Mouse (Mus musculus) ES-E14 (cell line): ENCODE measurements around the gene Il18. TPM values are rescaled to one million over a fixed set of nuclear protein-coding genes. Genes with fewer than 3 reads are reported as not detected.
A peak's percentile ranks its signal among the peaks of the same experiment; 100 is the strongest.

Source experiments
- DNase-seq: peaks from one replicate; pipeline ENCODE4 v3.0.0-alpha.2; 2013; ENCODE audit warnings: low read depth, low spot score
- H3K27ac ChIP-seq: 2 replicates; pipeline ENCODE4 v1.5.1; 2012; ENCODE audit warnings: low read depth, mild to moderate bottlenecking, low read length, moderate library complexity, mixed read lengths; ENCODE audit not compliant: poor library complexity, insufficient read depth, severe bottlenecking
- H3K36me3 ChIP-seq: 2 replicates; pipeline ENCODE4 v1.6.1; 2012; ENCODE audit warnings: mild to moderate bottlenecking, low read length, moderate library complexity, mixed read lengths; ENCODE audit not compliant: control insufficient read depth, poor library complexity, insufficient read depth, severe bottlenecking
- H3K4me1 ChIP-seq, 2 experiments: fragments of 150-350 bp in 1 of 2; sonication (generic) in 1 of 2; 2 replicates each; pipeline ENCODE4 v1.6.1; 2012; ENCODE audit warnings: low read length in 2 of 2, mild to moderate bottlenecking in 1 of 2, mixed read lengths in 1 of 2; ENCODE audit not compliant: control insufficient read depth in 2 of 2, insufficient read depth in 2 of 2, poor library complexity in 1 of 2
- H3K4me3 ChIP-seq, 2 experiments: fragments of 150-350 bp in 1 of 2; sonication (generic) in 1 of 2; 2 replicates each; pipeline ENCODE4 v1.5.1; 2012; ENCODE audit warnings: low read length in 2 of 2, low read depth in 1 of 2, mild to moderate bottlenecking in 1 of 2, mixed read lengths in 1 of 2; ENCODE audit not compliant: insufficient read depth in 1 of 2, poor library complexity in 1 of 2, severe bottlenecking in 1 of 2
- H3K9ac ChIP-seq: 2 replicates; pipeline ENCODE4 v1.6.1; 2012; ENCODE audit warnings: low read depth, mild to moderate bottlenecking, low read length, mixed read lengths; ENCODE audit not compliant: poor library complexity, insufficient read depth, severe bottlenecking
- H3K9me3 ChIP-seq: fragments of 150-350 bp; sonication (generic); 2 replicates; pipeline ENCODE4 v1.6.1; 2012; ENCODE audit warnings: low read depth, mild to moderate bottlenecking, low read length; ENCODE audit not compliant: control insufficient read depth, insufficient read depth
- CHD2 ChIP-seq: IDR thresholded peaks from 2 replicates; pipeline ENCODE4 v1.6.1; 2014; ENCODE audit warnings: mild to moderate bottlenecking, low read depth, low read length, inconsistent platforms
- HCFC1 ChIP-seq: IDR thresholded peaks from 2 replicates; pipeline ENCODE4 v1.6.1; 2012; ENCODE audit warnings: low read length, inconsistent platforms, borderline replicate concordance; ENCODE audit not compliant: insufficient read depth
- MAFK ChIP-seq: IDR thresholded peaks from 2 replicates; pipeline ENCODE4 v1.6.1; 2014; ENCODE audit warnings: mild to moderate bottlenecking, low read depth, low read length, inconsistent platforms; ENCODE audit not compliant: insufficient read depth
- ZC3H11A ChIP-seq: IDR thresholded peaks from 2 replicates; pipeline ENCODE4 v1.6.1; 2012; ENCODE audit warnings: low read depth, mild to moderate bottlenecking, inconsistent platforms, low read length, borderline replicate concordance
- ZNF384 ChIP-seq: IDR thresholded peaks from 2 replicates; pipeline ENCODE4 v1.6.1; 2012; ENCODE audit warnings: low read depth, low read length, inconsistent platforms
- in situ Hi-C, 2 experiments: fragments of 600-800 bp; cut with MboI; formaldehyde crosslinking; loops; one replicate each; pipeline ENCODE4 v1.15.1; 2025; ENCODE audit warnings: low sequenced_read_pairs in 2 of 2, inconsistent platforms in 1 of 2; ENCODE audit not compliant: unreplicated experiment in 2 of 2
- total RNA-seq: library from RNA; depleted of rRNA; stranded (reverse); fragments of 300-350 nt; gene quantifications from 2 replicates; pipeline ENCODE4 v1.2.3, GENCODE M21; 2012; rRNA removed

The Il18 gene
- 0.32 and 0.49 TPM in 2 replicates for total RNA-seq

DNA sequence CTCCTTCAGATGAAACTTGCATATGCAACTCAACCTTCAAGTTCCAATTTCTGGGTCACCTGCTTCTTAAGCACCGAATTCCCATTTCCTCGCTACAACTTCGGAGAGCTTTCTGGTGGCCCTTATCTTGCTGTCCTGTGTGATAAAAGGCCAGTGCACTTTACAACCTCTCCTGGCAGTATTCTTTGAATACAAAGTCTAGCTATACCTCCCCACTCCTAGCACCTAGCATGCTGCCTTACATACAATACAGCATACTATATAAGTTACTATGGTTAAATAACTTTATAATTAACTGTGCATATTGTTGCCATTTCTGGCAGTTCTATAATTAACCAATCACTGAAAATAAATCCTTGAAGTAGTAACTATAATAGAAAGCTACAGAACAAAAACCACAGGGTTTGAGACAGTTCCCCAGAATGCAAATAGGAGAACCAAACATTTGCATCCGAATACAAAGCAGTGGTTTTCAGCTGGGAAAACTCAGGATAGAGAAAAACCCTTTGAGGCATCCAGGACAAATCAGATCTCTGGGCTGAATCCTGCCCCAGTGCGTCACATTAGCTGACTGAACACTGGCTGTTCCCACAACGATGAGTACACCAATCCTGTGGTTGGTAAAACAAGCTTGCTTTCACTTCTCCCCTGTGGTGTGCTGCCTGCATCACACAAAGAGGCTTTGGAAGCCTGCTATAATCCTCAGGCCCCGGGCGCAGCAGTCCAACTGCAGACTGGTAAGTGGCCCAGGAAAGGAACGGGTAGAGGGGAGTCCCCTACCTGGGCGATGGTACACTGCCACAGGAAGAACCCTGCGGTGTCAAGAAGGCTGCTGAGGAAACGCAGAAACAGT lies at the start of gene Il18:
Gene Il18 (plus strand): TSS at position 587 of the 853 bp plus-strand sequence.
- no peak within 1 kb of the TSS for H3K27ac ChIP-seq
- H3K4me3 ChIP-seq, result peak within 1 kb of the TSS in 1 of 2 experiments; percentile 26; a peak in 2 of 4 replicates
- no peak for TF ChIP-seq CHD2
- no peak for TF ChIP-seq ZNF384
- no peak for TF ChIP-seq MAFK
- no peaks in the 10 kb centered on the region for H3K36me3 ChIP-seq
- in situ Hi-C loops, result no loop called here
- no peaks in the 10 kb centered on the region for H3K9me3 ChIP-seq
- no peak within 1 kb of the TSS for H3K9ac ChIP-seq
- H3K4me1 ChIP-seq, result peaks cover 4% of the 10 kb centered on the region in 2 experiments; a peak in 2 of 4 replicates
- no peak for DNase-seq

DNA sequence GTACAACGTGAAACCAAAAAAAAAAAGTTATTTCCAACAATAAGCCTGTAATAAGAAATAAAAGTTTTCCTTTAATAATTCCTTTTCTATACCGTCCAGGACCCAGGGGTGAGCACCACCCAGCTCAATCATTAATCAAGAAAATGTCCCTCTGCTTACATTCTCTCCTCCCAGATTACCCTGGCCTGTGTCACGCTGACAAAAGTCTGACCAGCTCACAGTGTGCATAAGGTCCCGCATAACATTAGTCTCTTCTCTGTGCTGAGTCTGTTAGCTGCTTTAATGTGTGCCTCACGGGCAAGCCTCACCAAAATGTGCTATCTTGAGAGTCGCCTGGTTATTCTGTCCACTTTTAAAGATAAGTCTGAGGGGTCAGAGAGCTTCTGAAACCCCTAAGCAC lies 49.2 kb upstream of the Il18 start:
- Histone ChIP-seq H3K9ac (no peak overlapping the region), H3K4me1 (no peaks in the 10 kb centered on the region), H3K36me3 (no peaks in the 10 kb centered on the region; the same call in 1 of the 2 replicates), H3K9me3 (no peaks in the 10 kb centered on the region), H3K4me3 (no peak overlapping the region), H3K27ac (no peak overlapping the region)
- no peak for TF ChIP-seq CHD2
- no peak for TF ChIP-seq HCFC1
- no peak for TF ChIP-seq ZC3H11A
- TF ChIP-seq MAFK, result no peak
- no peak for TF ChIP-seq ZNF384
- no peak for DNase-seq
- in situ Hi-C loops, result no loop called here

DNA sequence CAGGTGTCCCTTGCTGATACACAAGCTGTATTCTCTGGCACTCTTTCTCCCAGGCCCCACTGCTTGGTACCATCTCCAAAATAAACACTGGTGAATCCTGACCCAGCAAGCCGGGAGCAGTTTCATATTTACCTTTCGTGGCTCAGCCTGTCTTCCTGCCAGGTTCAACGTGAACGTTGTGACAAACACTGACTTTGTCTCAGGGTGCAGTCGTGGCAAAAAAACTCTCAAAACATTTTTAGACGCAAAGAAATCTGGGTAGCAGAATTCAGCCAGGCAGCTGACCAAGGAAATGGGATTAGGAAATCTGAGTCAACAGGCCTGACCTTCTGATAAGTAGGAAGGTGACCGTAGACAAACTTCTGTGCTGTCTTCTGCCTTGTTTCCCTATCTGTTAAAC lies 47.1 kb upstream of the Il18 start:
- no peaks in the 10 kb centered on the region for H3K36me3 ChIP-seq
- DNase-seq, result no peak
- H3K9me3 ChIP-seq, result no peaks in the 10 kb centered on the region
- no peak overlapping the region for H3K9ac ChIP-seq
- H3K27ac ChIP-seq, result no peak overlapping the region
- in situ Hi-C loops, result no loop called here
- no peak for TF ChIP-seq HCFC1
- TF ChIP-seq ZNF384, result no peak
- TF ChIP-seq CHD2, result no peak
- no peaks in the 10 kb centered on the region for H3K4me1 ChIP-seq
- H3K4me3 ChIP-seq, result no peak overlapping the region

DNA sequence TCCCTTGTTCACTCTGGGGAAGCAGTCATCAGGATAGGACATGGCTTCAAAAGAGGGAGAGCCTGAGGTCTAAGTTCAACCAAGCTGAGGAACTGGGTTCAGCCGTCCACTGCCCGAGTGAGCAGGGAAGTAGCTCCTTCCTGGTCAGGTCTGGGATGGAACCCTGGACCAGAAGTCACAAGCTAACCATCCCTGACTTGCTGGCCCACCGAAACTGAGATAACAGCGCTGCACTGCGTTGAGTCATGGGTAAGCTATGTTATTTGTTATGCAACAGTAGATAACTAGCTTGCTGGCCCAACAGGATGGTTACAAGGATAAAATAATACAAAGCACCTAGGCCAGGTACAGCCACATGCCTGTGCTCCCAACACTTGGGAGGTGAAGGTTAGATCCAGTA lies 39.2 kb upstream of the Il18 start:
- Histone ChIP-seq H3K9ac (no peak overlapping the region), H3K27ac (no peak overlapping the region), H3K9me3 (no peaks in the 10 kb centered on the region), H3K4me3 (no peak overlapping the region), H3K36me3 (no peaks in the 10 kb centered on the region), H3K4me1 (0 out of 4 replicates have a peak, but pooled peaks cover 0 to 4% of the 10 kb centered on the region in 2 experiments)
- no peak for DNase-seq
- TF ChIP-seq MAFK, result no peak
- TF ChIP-seq ZC3H11A, result no peak
- no peak for TF ChIP-seq CHD2
- no peak for TF ChIP-seq HCFC1
- no peak for TF ChIP-seq ZNF384
- in situ Hi-C loops, result no loop called here

DNA sequence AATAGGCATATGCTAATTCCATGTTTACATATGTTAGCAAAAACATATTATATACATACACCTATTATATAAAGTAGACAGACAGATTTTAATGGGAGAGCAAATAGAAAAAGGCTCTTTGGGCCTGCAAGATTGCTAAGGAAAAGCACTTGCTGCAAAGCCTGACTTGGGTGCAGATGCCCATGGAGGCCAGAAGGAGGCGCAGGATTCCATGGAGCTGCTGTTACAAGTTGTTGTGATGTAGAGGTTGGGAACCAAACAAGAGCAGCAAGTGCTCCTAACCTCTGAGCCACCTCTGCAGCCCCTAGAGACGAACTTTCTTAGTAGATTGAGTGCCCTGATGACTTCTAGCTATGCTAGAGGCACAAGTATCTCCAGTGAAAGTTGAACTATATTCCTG lies 35.8 kb upstream of the Il18 start:
- TF ChIP-seq ZNF384 (no peak), ZC3H11A (peak; percentile 23; the same call in 1 of the 2 replicates)
- peak; percentile 66 for DNase-seq
- Histone ChIP-seq H3K9me3 (no peaks in the 10 kb centered on the region), H3K36me3 (no peaks in the 10 kb centered on the region), H3K4me1 (0 out of 4 replicates have a peak, but pooled peaks cover 0 to 4% of the 10 kb centered on the region in 2 experiments), H3K27ac (no peak overlapping the region), H3K9ac (no peak overlapping the region), H3K4me3 (no peak overlapping the region)
- in situ Hi-C loops, result no loop called here
